ENCODE assay signal across 35 mouse cellular contexts in the genomic region with DNA sequence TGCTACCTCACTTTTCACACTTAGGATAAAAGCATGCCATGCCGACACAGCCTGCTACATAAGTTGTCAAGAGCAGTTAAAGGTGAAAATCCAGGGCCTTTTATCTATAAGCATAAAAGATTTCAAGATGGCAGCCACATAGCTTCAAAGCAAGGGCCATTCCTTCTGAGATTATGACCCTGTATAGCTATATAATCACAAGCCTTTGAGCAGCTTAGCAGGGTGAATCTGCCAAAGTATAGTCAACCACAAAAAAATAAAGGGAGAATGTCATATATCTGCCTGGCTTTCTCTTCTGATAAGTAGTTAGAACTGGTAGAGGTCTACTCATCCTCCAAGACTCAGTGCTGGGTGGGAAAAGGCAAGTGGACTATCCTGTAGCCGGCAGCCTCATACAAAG.
"Had no signal": no experiment of that assay in that cellular context is flagged by ENCODE, and none has a peak within 500 bp of the region (broad histone marks: within the 10 kb centered on the region; RNA-seq: fewer than 3 reads in every experiment).

No protein-coding gene starts in this region.

- ATAC-seq: hindbrain, embryonic 16.5 days; hindbrain, postnatal 0 days; inflammation-experienced regulatory T-cells, adult 6 months; intestine, embryonic 15.5 days; intestine, embryonic 16.5 days; intestine, postnatal 0 days had no signal

- H3K36me3 ChIP-seq: heart, embryonic 10.5 days; heart, embryonic 12.5 days; heart, embryonic 13.5 days; heart, embryonic 15.5 days; hindbrain, embryonic 10.5 days; hindbrain, embryonic 12.5 days; hindbrain, embryonic 13.5 days; hindbrain, embryonic 15.5 days; intestine, embryonic 15.5 days; kidney, embryonic 15.5 days had no signal

- H3K4me2 ChIP-seq: heart, embryonic 11.5 days; heart, embryonic 12.5 days; heart, embryonic 13.5 days; heart, embryonic 15.5 days; hindbrain, embryonic 12.5 days; hindbrain, embryonic 13.5 days; hindbrain, embryonic 14.5 days; hindbrain, embryonic 15.5 days; intestine, embryonic 15.5 days; kidney, embryonic 15.5 days had no signal

- H3K9me3 ChIP-seq: heart, embryonic 10.5 days; heart, embryonic 12.5 days; heart, embryonic 13.5 days; heart, embryonic 15.5 days; hindbrain, embryonic 10.5 days; hindbrain, embryonic 12.5 days; hindbrain, embryonic 13.5 days; hindbrain, embryonic 15.5 days; intestine, embryonic 15.5 days; kidney, embryonic 15.5 days had no signal

- DNase-seq: heart, postnatal 10 days; heart, postnatal 14 days; heart, postnatal 36 days; heart, postnatal 4 days; kidney, adult 11 months; kidney, adult 18-20 months; kidney, adult 2 months; kidney, adult 8-10 months; kidney, adult 9 months; kidney, postnatal 10 days; kidney, postnatal 14 days; kidney, postnatal 25 days; kidney, postnatal 36 days; kidney, postnatal 4 days; layer of hippocampus, adult 9-11 months; layer of hippocampus, postnatal 36 days had no signal

- H3K4me1 ChIP-seq: heart, embryonic 10.5 days; heart, embryonic 12.5 days; heart, embryonic 13.5 days; heart, embryonic 15.5 days; hindbrain, embryonic 10.5 days; hindbrain, embryonic 12.5 days; hindbrain, embryonic 13.5 days; hindbrain, embryonic 15.5 days; intestine, embryonic 15.5 days; kidney, embryonic 15.5 days had no signal

- H3K27me3 ChIP-seq: heart, embryonic 12.5 days; heart, embryonic 13.5 days; heart, embryonic 15.5 days; hindbrain, embryonic 12.5 days; hindbrain, embryonic 13.5 days; hindbrain, embryonic 15.5 days; intestine, embryonic 15.5 days; kidney, embryonic 15.5 days had no signal

- H3K4me3 ChIP-seq: heart, embryonic 10.5 days; heart, embryonic 12.5 days; heart, embryonic 13.5 days; heart, embryonic 15.5 days; hindbrain, embryonic 10.5 days; hindbrain, embryonic 12.5 days; hindbrain, embryonic 13.5 days; hindbrain, embryonic 15.5 days; intestine, embryonic 15.5 days; kidney, embryonic 15.5 days; layer of hippocampus, adult 2 months had no signal

- H3K9ac ChIP-seq: heart, embryonic 12.5 days; heart, embryonic 13.5 days; heart, embryonic 15.5 days; hindbrain, embryonic 12.5 days; hindbrain, embryonic 13.5 days; hindbrain, embryonic 14.5 days; hindbrain, embryonic 15.5 days; intestine, embryonic 15.5 days; kidney, embryonic 15.5 days had no signal

- H3K27ac ChIP-seq: heart, embryonic 10.5 days; heart, embryonic 13.5 days; heart, embryonic 15.5 days; hindbrain, embryonic 10.5 days; hindbrain, embryonic 12.5 days; hindbrain, embryonic 13.5 days; hindbrain, embryonic 14.5 days; hindbrain, embryonic 15.5 days; hindbrain, postnatal 0 days; intestine, embryonic 15.5 days; kidney, embryonic 15.5 days; kidney, postnatal 0 days; layer of hippocampus, adult 2 months had no signal
